Mouse (Mus musculus): Measurements from ENCODE around the gene Pde5a. TPM values are rescaled to one million over a fixed set of nuclear protein-coding genes. Genes with fewer than 3 reads are reported as not detected.

Pde5a gene
- polyA plus RNA-seq, 1 experiment = 10.1 TPM

DNA sequence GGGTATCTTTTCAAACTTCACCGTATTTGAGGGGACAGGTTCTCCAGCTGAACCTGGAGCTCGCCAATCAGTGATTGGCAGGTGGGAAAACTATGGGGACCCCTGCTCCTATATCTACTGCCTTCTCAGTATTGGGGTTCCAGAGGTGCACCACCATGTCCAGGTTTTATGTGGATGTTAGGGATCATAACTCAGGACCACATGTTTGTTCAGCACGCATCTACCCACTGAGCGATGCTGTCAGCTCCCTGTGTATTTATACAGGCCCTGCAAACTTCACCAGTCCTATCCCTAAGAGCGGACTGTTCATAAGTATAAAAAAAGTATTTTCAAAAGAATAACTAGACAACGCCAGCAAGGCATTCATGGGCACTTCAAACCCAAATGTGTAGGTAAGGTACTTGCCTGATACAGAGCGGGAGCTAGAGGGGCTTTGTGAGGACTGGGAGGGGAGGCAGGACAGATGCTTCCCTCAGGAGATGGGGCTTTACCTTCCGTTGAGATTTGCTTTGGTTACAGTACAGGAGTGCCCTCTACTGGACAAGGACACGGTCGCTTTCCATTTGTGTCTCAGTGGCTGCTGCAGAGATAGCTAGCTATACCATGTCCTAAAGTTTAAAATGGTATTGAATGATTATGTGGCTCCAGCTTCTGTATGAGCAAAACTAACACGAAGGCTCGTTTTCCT is 175.1 kb downstream of the Pde5a start:
- no peak overlapping the region for H3K4me3 ChIP-seq (replicated peaks)
- peaks cover 6% of the 10 kb centered on the region for H3K36me3 ChIP-seq (replicated peaks; ENCODE audit: low read length)
- peaks cover 8% of the 10 kb centered on the region; the same call in 1 of the 2 replicates for H3K4me1 ChIP-seq
- TF ChIP-seq GATA1 (IDR thresholded peaks at IDR 0.05; ENCODE audit: borderline replicate concordance, low read length) = no peak
- TF ChIP-seq FLI1 (IDR thresholded peaks at IDR 0.05; ENCODE audit: low read length) = no peak
- H3K9me3 ChIP-seq = peaks cover 17% of the 10 kb centered on the region
- no peaks in the 10 kb centered on the region for H3K27me3 ChIP-seq (replicated peaks)

DNA sequence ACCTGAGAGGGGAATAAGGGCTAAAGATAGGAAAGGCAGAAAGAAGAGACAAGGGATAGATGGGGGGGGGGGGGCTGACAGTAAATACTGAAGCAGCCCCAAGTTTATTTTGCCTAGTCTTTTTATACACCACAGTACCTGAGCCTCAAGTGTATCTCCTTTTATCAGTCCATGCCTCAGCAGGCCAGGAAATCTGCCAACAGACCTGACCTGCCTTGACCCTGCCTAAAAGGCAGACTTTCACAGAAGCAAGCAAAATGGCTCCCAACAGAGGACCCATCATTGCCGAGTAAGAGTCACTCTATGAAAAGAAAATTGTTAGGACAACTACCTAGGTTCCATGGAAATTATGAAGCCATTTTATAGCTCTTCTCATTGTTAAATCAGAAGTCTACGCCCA is 179.1 kb downstream of the Pde5a start:
- H3K9me3 ChIP-seq = peaks cover 20% of the 10 kb centered on the region
- TF ChIP-seq FLI1 (IDR thresholded peaks at IDR 0.05; ENCODE audit: low read length) (no peak), GATA1 (IDR thresholded peaks at IDR 0.05; ENCODE audit: borderline replicate concordance, low read length) (no peak)

More for the DNA sequence above, 179.1 kb downstream of the Pde5a start:
- peaks cover 6% of the 10 kb centered on the region for H3K36me3 ChIP-seq (replicated peaks; ENCODE audit: low read length)
- H3K27me3 ChIP-seq (replicated peaks) = no peaks in the 10 kb centered on the region
- no peak overlapping the region for H3K4me3 ChIP-seq (replicated peaks)
- peaks cover 8% of the 10 kb centered on the region; the same call in 1 of the 2 replicates for H3K4me1 ChIP-seq

Other genes starting within 250 kb of the Pde5a start
- gene Fnbp1l, start 109.2 kb upstream of the Pde5a start, polyA plus RNA-seq (2012; ENCODE audit: insufficient read depth, low replicate concordance) = 0.22 TPM in 1 of 2 replicates, not detected in the other
- not detected in 2 replicates for gene Fabp2, start 166.1 kb downstream of the Pde5a start, polyA plus RNA-seq (2012; ENCODE audit: insufficient read depth, low replicate concordance)
- not detected in 2 replicates for gene Gm10959, start 190.4 kb downstream of the Pde5a start, polyA plus RNA-seq (2012; ENCODE audit: insufficient read depth, low replicate concordance)
- gene 1810037I17Rik, start 195.3 kb downstream of the Pde5a start, polyA plus RNA-seq (2012; ENCODE audit: insufficient read depth, low replicate concordance) = 47.0 and 117 TPM in 2 replicates

All from megakaryocyte, embryonic 14.5 days (primary cell).